Mouse (Mus musculus): ENCODE results near the gene Nxpe2. TPM values are rescaled to one million over a fixed set of nuclear protein-coding genes. Genes with fewer than 3 reads are reported as not detected.

Gene Nxpe2
- 0.42 and 0.44 TPM in 2 replicates for polyA plus RNA-seq (2015; fragmentation: Nextera tagmentation; extraction: Ambion mirVana)

DNA sequence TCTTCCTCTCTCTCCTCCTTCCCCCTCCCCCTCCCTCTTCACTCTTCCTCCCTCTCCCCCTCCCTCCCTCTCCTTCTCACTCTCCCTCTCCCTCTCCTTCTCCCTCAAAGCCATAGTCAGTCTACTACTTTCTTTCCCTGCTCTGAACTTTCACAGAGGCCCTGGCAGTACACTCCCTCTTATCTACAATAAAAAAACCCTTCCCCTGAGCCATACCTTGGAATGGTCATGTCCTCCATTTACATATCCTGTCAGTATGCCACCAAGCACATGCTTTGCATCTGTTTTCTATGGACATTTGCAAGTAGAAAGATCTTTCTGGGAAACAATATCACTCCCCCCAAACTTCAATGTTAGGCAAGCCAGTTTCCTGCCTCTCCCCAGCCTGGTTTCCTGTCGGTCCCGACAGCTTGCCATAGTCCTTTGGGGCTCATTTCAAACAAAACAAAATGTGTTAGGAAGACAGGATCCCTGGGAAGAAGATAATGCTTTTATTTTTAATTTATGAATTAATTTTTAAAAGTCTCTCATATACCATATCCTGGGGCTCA lies at the start of gene Nxpe2:
TSS of gene Nxpe2 (minus strand) at position 307 of the 551 bp plus-strand sequence.
- WGBS, result 65% methylated on average over 2 of the region's 2 CpGs
- H3K9ac ChIP-seq, result no peak within 1 kb of the TSS

DNA sequence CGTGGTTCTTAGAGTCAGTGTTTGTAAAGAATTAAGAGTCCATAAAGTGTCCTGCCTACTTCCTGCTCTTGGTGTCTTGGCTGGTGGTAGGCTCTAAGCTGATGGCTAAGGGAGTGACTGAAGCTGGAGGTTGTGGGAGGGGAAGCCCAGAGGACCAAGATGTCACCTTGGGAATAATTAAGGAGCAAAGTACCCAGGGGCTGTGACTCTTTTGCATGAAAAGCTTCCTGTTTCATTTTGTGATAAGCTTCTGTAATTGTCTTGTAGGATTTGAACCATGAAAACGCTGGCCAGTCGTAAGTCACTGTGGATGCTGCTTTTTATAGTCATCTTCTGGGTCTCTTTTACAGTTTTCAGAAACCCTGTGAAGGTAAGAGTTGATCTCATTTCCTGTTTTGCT lies 36.7 kb upstream of the Nxpe2 start:
- Histone ChIP-seq H3K9me3 (replicated peaks) (no peaks in the 10 kb centered on the region), H3K4me3 (no peak overlapping the region), H3K9ac (no peak overlapping the region), H3K27ac (no peak overlapping the region), H3K36me3 (ENCODE audit: poor library complexity, severe bottlenecking) (no peaks in the 10 kb centered on the region), H3K27me3 (no peaks in the 10 kb centered on the region), H3K4me1 (no peaks in the 10 kb centered on the region), H3K4me2 (no peak overlapping the region)
- 78% methylated on average over 3 of the region's 3 CpGs for whole genome bisulfite sequencing
- no peak for ATAC-seq

More for the DNA sequence above, at the start of gene Nxpe2:
- Histone ChIP-seq H3K4me2 (no peak within 1 kb of the TSS), H3K4me1 (no peaks in the 10 kb centered on the region), H3K27ac (no peak within 1 kb of the TSS), H3K27me3 (no peaks in the 10 kb centered on the region), H3K36me3 (ENCODE audit: poor library complexity, severe bottlenecking) (no peaks in the 10 kb centered on the region), H3K9me3 (replicated peaks) (no peaks in the 10 kb centered on the region), H3K4me3 (no peak within 1 kb of the TSS)
- ATAC-seq, result no peak

DNA sequence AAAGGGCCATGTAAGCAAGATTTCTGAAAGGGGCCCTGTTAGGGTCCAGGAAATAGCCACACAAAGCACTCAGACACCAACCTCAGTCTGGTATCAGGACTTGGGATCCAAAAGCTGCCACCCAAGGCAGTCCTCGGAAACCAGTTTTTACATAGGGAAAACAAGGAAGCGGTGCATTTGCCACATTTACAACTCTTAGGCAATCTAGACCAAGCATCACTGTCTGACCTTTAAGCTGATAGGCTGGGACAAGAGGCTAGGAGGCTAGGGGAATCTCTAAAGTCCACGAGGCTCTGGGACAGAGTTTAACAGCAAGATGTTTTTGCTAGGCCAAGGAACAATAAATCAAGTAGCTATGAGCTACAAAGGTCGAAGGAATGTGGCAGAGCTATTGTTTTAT lies 35.2 kb upstream of the Nxpe2 start:
- ATAC-seq, result no peak
- no peaks in the 10 kb centered on the region for H3K4me1 ChIP-seq
- 90% methylated on average over 4 of the region's 4 CpGs for WGBS

DNA sequence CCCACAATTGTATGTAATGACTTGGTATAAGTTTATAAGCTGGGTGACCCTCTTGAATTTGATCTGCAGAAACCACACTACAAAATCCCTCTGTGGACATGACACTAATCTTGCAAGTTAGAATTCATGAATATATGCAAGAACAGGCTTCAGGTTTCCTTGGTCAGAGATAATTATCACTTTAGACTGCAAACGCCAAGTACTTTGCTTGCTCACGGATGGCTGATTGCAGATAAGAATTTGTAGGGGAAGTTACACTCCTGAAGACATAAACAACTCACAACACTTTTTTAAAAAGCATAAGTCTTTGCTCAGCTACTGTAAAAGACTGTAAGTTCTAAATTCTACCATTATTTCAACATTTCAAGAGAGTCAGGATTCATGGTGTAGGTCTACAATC lies 21.1 kb upstream of the Nxpe2 start:
- no peak overlapping the region for H3K4me3 ChIP-seq
- WGBS, result 87% methylated on average over 2 of the region's 2 CpGs
- H3K27me3 ChIP-seq, result no peaks in the 10 kb centered on the region
- no peak overlapping the region for H3K27ac ChIP-seq
- H3K36me3 ChIP-seq (ENCODE audit: poor library complexity, severe bottlenecking), result no peaks in the 10 kb centered on the region
- H3K9ac ChIP-seq, result no peak overlapping the region
- H3K9me3 ChIP-seq (replicated peaks), result no peaks in the 10 kb centered on the region
- no peaks in the 10 kb centered on the region for H3K4me1 ChIP-seq
- no peak for ATAC-seq
- H3K4me2 ChIP-seq, result no peak overlapping the region

More for the DNA sequence above, 35.2 kb upstream of the Nxpe2 start:
- Histone ChIP-seq H3K36me3 (ENCODE audit: poor library complexity, severe bottlenecking) (no peaks in the 10 kb centered on the region), H3K9me3 (replicated peaks) (no peaks in the 10 kb centered on the region), H3K27me3 (no peaks in the 10 kb centered on the region), H3K4me3 (no peak overlapping the region), H3K9ac (no peak overlapping the region), H3K27ac (no peak overlapping the region), H3K4me2 (no peak overlapping the region)

DNA sequence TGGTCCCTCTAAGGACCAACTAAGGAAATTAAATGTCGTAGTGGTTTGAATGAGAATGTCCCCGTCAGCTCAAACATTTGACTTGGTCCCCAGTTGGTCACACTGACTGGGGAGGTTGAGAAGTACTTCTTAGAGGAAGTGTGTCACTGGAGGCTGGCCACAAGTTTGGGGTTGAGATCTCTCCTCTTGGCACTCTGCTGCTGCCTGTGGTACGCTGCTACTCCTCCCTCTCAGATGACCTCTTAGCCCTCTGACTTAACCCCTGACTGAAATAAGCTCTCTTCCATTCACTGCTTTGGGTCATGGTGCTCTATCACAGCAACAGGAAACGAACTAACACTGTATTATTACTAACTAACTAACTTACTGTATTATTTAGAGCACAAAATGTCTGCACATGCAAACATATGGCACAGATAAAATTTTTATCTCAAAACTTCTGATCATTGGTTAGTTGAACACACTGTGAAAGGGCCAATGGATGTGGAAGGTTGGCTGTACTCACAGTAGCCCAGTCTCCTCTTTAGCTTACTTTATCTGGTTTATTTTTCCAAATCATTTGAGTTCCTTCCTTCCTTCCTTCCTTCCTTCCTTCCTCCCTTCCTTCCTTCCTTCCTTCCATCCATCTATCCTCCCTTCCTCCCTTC lies 20.1 kb upstream of the Nxpe2 start:
- Histone ChIP-seq H3K9me3 (replicated peaks) (no peaks in the 10 kb centered on the region), H3K9ac (no peak overlapping the region), H3K4me3 (no peak overlapping the region), H3K4me1 (no peaks in the 10 kb centered on the region), H3K27ac (no peak overlapping the region), H3K27me3 (no peaks in the 10 kb centered on the region), H3K4me2 (no peak overlapping the region), H3K36me3 (ENCODE audit: poor library complexity, severe bottlenecking) (no peaks in the 10 kb centered on the region)
- WGBS, result 75% methylated on average over 4 of the region's 4 CpGs
- ATAC-seq, result no peak

DNA sequence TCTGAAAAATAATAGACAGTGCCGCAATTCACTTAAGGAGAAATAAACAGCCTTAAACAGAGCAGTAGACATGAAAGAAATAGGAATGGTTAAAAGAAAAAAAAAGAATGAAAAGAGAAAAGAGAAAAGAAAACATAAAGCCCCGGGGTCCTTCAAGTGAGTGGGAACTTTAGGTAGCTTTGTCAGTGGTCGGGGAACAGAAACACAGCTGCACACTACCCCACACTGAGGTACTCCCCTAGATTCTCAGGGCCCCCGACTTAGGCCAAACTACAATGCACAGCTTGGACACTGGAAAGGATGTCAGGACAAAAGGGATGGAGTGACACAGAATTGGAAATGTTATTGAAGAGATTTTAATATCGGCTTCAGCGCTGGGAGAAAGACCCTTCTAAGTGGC lies 9.5 kb upstream of the Nxpe2 start:
- Histone ChIP-seq H3K27me3 (no peaks in the 10 kb centered on the region), H3K27ac (no peak overlapping the region), H3K4me1 (0 out of 2 replicates have a peak, but pooled peaks cover 6% of the 10 kb centered on the region), H3K9me3 (replicated peaks) (no peaks in the 10 kb centered on the region), H3K4me2 (no peak overlapping the region), H3K9ac (no peak overlapping the region), H3K4me3 (no peak overlapping the region), H3K36me3 (ENCODE audit: poor library complexity, severe bottlenecking) (no peaks in the 10 kb centered on the region)
- no peak for ATAC-seq
- 80% methylated on average over 6 of the region's 6 CpGs for WGBS

DNA sequence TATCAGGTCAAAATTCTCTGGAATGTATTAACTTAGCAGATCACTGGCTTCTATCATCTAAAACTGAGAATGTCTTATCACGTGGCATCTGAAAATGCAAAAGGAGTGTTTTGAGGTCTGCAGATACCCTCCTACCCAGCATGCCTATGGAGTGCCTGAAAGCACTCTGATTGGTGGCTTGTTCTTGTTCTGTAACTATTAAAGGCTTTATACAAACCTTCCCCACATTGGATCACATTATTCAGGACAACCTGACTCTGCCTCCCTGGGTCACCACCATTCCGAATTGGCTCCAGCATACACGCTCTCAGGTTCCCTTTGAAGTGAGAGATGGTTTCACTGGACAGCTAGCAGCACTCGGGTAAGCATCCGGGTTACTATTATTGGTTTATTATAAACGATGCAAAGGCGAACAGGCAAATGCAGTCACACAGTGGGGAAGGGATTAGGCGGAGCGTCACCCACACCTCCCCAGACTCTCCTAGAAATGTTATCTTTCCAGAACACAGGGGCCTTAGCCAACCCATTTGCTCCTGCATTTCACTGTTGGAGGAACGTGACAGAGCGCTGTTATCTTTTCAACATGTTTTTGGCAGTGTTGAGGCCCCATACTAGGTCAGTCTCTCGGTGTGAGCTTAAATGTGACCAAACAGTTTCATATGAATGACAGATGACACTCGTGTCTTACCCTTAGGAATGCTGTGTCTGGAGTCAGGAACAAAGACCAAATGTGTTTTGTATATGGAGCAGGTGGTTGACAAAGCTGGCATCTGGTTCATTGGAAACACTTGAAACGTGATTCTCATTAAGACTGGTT lies 8.8 kb upstream of the Nxpe2 start:
- Histone ChIP-seq H3K9me3 (replicated peaks) (no peaks in the 10 kb centered on the region), H3K4me1 (0 out of 2 replicates have a peak, but pooled peaks cover 6% of the 10 kb centered on the region), H3K9ac (no peak overlapping the region), H3K36me3 (ENCODE audit: poor library complexity, severe bottlenecking) (no peaks in the 10 kb centered on the region), H3K4me2 (no peak overlapping the region), H3K4me3 (no peak overlapping the region), H3K27me3 (no peaks in the 10 kb centered on the region), H3K27ac (no peak overlapping the region)
- WGBS, result 61% methylated on average over 14 of the region's 14 CpGs
- ATAC-seq, result no peak

DNA sequence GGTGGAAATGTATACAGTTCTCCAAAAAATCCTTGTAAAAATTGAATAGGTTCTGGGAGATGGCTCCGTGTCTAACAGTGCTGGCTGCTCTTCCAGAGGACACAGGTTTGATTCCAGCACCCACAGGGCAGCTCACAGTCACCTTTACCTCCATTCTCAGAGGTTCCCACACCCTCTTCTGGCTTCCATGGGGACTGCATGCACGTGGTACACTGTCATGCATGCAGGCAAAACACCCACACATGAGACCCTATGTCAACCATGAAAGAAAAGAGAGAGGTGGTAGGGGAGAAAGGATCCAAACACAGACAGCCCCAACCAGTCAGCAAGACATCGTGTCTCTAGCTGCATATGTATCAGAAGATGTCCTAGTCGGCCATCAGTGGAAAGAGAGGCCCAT lies 7.6 kb upstream of the Nxpe2 start:
- H3K27me3 ChIP-seq, result no peaks in the 10 kb centered on the region
- no peak overlapping the region for H3K27ac ChIP-seq
- WGBS, result 78% methylated on average over 4 of the region's 4 CpGs
- H3K4me2 ChIP-seq, result no peak overlapping the region
- 0 out of 2 replicates have a peak, but pooled peaks cover 6% of the 10 kb centered on the region for H3K4me1 ChIP-seq
- H3K4me3 ChIP-seq, result no peak overlapping the region
- H3K9ac ChIP-seq, result no peak overlapping the region
- no peaks in the 10 kb centered on the region for H3K9me3 ChIP-seq (replicated peaks)
- H3K36me3 ChIP-seq (ENCODE audit: poor library complexity, severe bottlenecking), result no peaks in the 10 kb centered on the region
- ATAC-seq, result no peak

DNA sequence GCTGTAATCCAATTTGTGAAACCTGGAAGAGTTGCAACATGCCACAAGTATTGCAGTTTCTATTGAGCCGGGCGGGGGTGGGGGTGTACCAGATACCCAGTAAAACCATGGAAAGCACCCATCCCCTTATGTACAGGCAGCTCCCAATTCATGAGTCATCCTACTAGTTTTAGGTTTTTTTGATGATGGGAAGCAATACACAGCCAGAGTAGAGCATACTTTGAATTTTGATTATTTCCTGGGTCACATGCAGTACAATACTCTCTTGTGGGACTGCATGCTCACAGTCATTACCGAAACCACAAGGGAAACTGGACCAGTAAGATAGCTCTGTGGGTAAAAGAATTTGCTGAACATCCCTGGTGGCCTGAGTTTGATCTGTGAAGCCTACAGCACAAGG lies 3.8 kb upstream of the Nxpe2 start:
- H3K27ac ChIP-seq, result no peak overlapping the region

DNA sequence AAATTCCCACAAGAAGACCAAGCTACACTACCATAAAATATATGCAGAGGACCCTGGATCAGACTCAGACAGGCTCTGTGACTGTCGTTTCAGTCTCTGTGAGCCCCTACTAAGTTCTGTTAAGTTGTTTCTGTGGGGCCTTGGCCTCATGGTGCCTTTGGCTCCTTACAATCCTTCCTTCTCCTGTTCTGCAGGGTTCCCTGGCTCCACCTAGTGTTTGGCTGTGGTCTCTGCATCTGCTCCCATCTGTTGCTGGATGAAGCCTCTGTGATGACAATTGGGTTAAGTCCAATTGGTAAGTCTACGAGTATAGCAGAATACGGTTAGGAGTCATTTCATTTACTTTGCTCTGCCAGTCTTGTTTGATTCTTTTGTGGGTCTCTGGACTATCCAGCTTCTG lies 1.5 kb upstream of the Nxpe2 start:
- 42% methylated on average over 3 of the region's 3 CpGs for WGBS
- ATAC-seq, result no peak
- no peak overlapping the region for H3K27ac ChIP-seq

More for the DNA sequence above, 3.8 kb upstream of the Nxpe2 start:
- no peak for ATAC-seq
- 0 out of 2 replicates have a peak, but pooled peaks cover 2% of the 10 kb centered on the region for H3K4me1 ChIP-seq
- H3K4me3 ChIP-seq, result no peak overlapping the region
- H3K9me3 ChIP-seq (replicated peaks), result no peaks in the 10 kb centered on the region
- WGBS, result 90% methylated on average over 3 of the region's 3 CpGs
- H3K36me3 ChIP-seq (ENCODE audit: poor library complexity, severe bottlenecking), result no peaks in the 10 kb centered on the region
- no peak overlapping the region for H3K4me2 ChIP-seq
- no peak overlapping the region for H3K9ac ChIP-seq
- H3K27me3 ChIP-seq, result no peaks in the 10 kb centered on the region

DNA sequence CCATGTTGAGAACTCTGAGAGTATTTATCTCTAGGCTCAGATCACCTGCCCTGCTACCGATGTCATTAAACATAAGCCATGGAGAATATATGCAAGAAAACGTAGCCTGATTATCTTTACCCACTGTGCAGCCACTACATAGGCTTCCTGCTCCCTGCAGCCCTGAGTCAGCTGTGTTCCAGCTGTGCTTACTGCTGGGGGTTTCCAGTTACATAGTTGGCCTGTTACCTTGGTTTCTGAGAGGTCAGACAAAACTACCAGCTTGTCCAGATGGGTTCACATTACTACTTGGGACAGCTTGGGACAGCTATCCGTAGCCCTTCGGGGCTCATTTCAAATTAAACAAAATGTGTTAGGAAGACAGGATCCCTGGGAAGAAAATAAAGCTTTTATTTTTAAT lies 868 bp upstream of the Nxpe2 start:
- 83% methylated on average over 4 of the region's 4 CpGs for WGBS
- H3K27ac ChIP-seq, result no peak overlapping the region
- no peaks in the 10 kb centered on the region for H3K36me3 ChIP-seq (ENCODE audit: poor library complexity, severe bottlenecking)
- ATAC-seq, result no peak
- no peak overlapping the region for H3K9ac ChIP-seq
- no peaks in the 10 kb centered on the region for H3K4me1 ChIP-seq
- H3K27me3 ChIP-seq, result no peaks in the 10 kb centered on the region
- H3K9me3 ChIP-seq (replicated peaks), result no peaks in the 10 kb centered on the region
- no peak overlapping the region for H3K4me3 ChIP-seq
- no peak overlapping the region for H3K4me2 ChIP-seq

More for the DNA sequence above, 1.5 kb upstream of the Nxpe2 start:
- no peaks in the 10 kb centered on the region for H3K36me3 ChIP-seq (ENCODE audit: poor library complexity, severe bottlenecking)
- no peak overlapping the region for H3K4me3 ChIP-seq
- H3K27me3 ChIP-seq, result no peaks in the 10 kb centered on the region
- H3K4me2 ChIP-seq, result no peak overlapping the region
- H3K9me3 ChIP-seq (replicated peaks), result no peaks in the 10 kb centered on the region
- no peak overlapping the region for H3K9ac ChIP-seq
- H3K4me1 ChIP-seq, result no peaks in the 10 kb centered on the region

DNA sequence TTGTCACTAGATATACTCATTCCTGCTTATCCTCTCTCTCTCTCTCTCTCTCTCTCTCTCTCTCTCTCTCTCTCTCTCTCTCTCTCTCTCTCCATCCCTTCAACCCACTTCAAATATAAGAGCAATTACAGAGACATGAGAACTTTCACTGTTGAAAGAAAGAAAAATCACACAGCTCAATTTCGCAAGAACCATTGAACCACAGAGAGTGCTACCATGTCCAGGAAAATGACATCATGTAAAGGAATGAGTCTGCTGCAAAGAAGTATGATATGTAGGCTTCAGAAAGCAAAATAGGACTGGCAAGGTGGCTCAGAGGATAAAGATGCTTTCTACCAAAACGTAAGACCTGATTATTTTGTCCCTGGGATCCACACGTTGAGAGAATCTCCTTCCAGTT lies 7.4 kb downstream of the Nxpe2 start:
- 92% methylated on average over 3 of the region's 3 CpGs for WGBS
- ATAC-seq, result no peak
- H3K4me1 ChIP-seq, result no peaks in the 10 kb centered on the region
- H3K36me3 ChIP-seq (ENCODE audit: poor library complexity, severe bottlenecking), result no peaks in the 10 kb centered on the region
- no peak overlapping the region for H3K4me3 ChIP-seq
- H3K9ac ChIP-seq, result no peak overlapping the region
- no peaks in the 10 kb centered on the region for H3K27me3 ChIP-seq
- H3K9me3 ChIP-seq (replicated peaks), result no peaks in the 10 kb centered on the region
- no peak overlapping the region for H3K27ac ChIP-seq
- H3K4me2 ChIP-seq, result no peak overlapping the region
